Mouse (Mus musculus): ENCODE measurements at regions not wholly inside any gene's neighbourhood (a gene's known extent, or its start where the extent isn't known, plus 50 kb on each side); places are given as distances from the start of the nearest gene placed in this dataset.

DNA sequence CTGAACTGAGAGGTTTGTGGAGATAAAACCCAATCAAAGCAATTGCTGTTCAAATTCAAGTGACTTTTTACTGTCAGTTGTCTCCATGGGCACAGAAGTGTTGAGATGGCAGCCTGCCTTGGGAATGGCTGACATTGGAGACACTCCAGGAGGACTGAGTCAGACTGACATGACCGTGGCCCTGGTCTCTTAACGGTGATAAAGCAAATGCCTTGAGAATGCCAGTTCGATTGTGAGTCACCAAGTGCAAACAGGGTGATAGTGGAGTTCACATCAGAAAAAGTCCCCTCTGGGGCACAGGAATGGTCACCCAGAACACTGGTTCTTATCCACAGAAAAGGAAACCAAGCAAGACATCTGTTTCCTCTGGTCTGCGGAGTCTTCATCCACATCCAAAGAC, 362.8 kb upstream of the Thbs1 start:
- H3K4me3 ChIP-seq (replicated peaks; ENCODE audit: low read length): no peak overlapping the region
- 85% methylated on average over 4 of the region's 4 CpGs for WGBS
- H3K9ac ChIP-seq (ENCODE audit: low read depth, low read length, severe bottlenecking): no peak overlapping the region
- peaks cover 3% of the 10 kb centered on the region; the same call in 1 of the 2 replicates for H3K9me3 ChIP-seq (ENCODE audit: control insufficient read depth, low read length)
- ATAC-seq (ENCODE audit: low FRiP score, low read depth): no peak
- no peaks in the 10 kb centered on the region for H3K4me1 ChIP-seq (ENCODE audit: control insufficient read depth, insufficient read depth, low read length)
- H3K36me3 ChIP-seq (ENCODE audit: control insufficient read depth, insufficient read depth, low read length): no peaks in the 10 kb centered on the region
- TF ChIP-seq POLR2A (IDR thresholded peaks at IDR 0.05; ENCODE audit: borderline replicate concordance, extremely low read depth, insufficient read depth, insufficient read length): no peak
- DNase-seq (ENCODE audit: low spot score): no peak
- no peaks in the 10 kb centered on the region for H3K27me3 ChIP-seq (ENCODE audit: control insufficient read depth, insufficient read depth, low read length)
- no peak overlapping the region for H3K27ac ChIP-seq (replicated peaks; ENCODE audit: low read depth, low read length)
- no peak overlapping the region for H3K4me2 ChIP-seq (replicated peaks; ENCODE audit: low read depth, low read length, severe bottlenecking)

DNA sequence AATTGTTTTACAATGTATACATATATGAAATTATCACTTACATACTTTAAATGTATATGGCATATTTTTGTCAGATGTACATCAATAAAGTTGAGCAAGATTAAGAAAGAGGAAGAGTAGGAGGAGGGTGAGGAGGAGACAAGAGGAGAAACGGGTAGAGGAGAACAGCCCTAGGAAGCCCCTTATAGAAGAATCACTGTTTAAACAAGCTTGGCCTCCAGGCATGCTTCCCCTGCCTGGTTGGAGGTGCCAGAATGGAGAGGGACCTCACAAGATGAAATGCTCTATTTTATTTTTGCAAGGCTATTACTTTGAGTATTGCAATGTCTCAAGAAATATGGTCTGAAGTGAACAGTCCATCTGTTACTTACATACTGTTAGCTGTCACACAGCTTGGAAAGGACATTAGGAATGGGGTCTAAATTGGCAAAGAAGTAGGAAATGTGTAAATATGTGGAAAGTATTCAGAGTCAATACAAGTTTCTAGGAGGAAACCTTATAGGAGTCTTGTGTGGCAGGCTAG, 352.1 kb upstream of the Thbs1 start:
- 0 out of 2 replicates have a peak, but pooled peaks cover 3% of the 10 kb centered on the region for H3K4me1 ChIP-seq (ENCODE audit: control insufficient read depth, insufficient read depth, low read length)
- WGBS: 63% methylated on average over 1 of the region's 1 CpGs
- H3K9me3 ChIP-seq (ENCODE audit: control insufficient read depth, low read length): no peaks in the 10 kb centered on the region
- DNase-seq (ENCODE audit: low spot score) (no peak), ATAC-seq (ENCODE audit: low FRiP score, low read depth) (no peak)
- no peak overlapping the region for H3K9ac ChIP-seq (ENCODE audit: low read depth, low read length, severe bottlenecking)
- H3K27ac ChIP-seq (replicated peaks; ENCODE audit: low read depth, low read length): no peak overlapping the region
- H3K4me2 ChIP-seq (replicated peaks; ENCODE audit: low read depth, low read length, severe bottlenecking): no peak overlapping the region
- no peaks in the 10 kb centered on the region for H3K36me3 ChIP-seq (ENCODE audit: control insufficient read depth, insufficient read depth, low read length)
- no peaks in the 10 kb centered on the region for H3K27me3 ChIP-seq (ENCODE audit: control insufficient read depth, insufficient read depth, low read length)
- H3K4me3 ChIP-seq (replicated peaks; ENCODE audit: low read length): no peak overlapping the region
- no peak for TF ChIP-seq POLR2A (IDR thresholded peaks at IDR 0.05; ENCODE audit: borderline replicate concordance, extremely low read depth, insufficient read depth, insufficient read length)

DNA sequence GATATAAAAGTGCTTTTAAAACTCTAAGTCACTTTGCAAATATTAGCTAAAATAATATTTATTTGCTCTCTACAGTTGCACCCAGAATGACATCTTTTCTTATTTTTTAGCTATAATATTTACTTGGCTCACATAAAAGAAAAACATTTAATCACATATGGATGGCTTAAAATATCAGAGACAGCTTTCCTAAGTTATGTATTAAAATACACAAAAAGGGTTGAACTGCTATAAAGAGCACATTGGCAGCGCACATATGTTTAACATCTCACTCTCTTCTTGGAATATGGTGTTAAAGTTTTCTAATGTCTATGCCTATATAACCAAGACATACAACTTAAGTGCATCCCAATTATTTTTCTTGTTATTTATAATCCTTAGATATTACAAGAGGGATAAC, 348.0 kb upstream of the Thbs1 start:
- Histone ChIP-seq H3K4me2 (replicated peaks; ENCODE audit: low read depth, low read length, severe bottlenecking) (no peak overlapping the region), H3K9ac (ENCODE audit: low read depth, low read length, severe bottlenecking) (no peak overlapping the region), H3K9me3 (ENCODE audit: control insufficient read depth, low read length) (no peaks in the 10 kb centered on the region), H3K4me1 (ENCODE audit: control insufficient read depth, insufficient read depth, low read length) (peaks cover 11% of the 10 kb centered on the region; the same call in 1 of the 2 replicates), H3K4me3 (replicated peaks; ENCODE audit: low read length) (no peak overlapping the region), H3K27ac (replicated peaks; ENCODE audit: low read depth, low read length) (no peak overlapping the region), H3K36me3 (ENCODE audit: control insufficient read depth, insufficient read depth, low read length) (no peaks in the 10 kb centered on the region), H3K27me3 (ENCODE audit: control insufficient read depth, insufficient read depth, low read length) (no peaks in the 10 kb centered on the region)
- WGBS: 73% methylated on average over 1 of the region's 1 CpGs
- no peak for ATAC-seq (ENCODE audit: low FRiP score, low read depth)
- no peak for DNase-seq (ENCODE audit: low spot score)
- no peak for TF ChIP-seq POLR2A (IDR thresholded peaks at IDR 0.05; ENCODE audit: borderline replicate concordance, extremely low read depth, insufficient read depth, insufficient read length)

- Histone ChIP-seq H3K27ac (replicated peaks; ENCODE audit: low read depth, low read length) (no peak overlapping the region), H3K4me2 (replicated peaks; ENCODE audit: low read depth, low read length, severe bottlenecking) (no peak overlapping the region), H3K4me1 (ENCODE audit: control insufficient read depth, insufficient read depth, low read length) (peaks cover 14% of the 10 kb centered on the region; the same call in 1 of the 2 replicates), H3K36me3 (ENCODE audit: control insufficient read depth, insufficient read depth, low read length) (no peaks in the 10 kb centered on the region), H3K9me3 (ENCODE audit: control insufficient read depth, low read length) (no peaks in the 10 kb centered on the region), H3K9ac (ENCODE audit: low read depth, low read length, severe bottlenecking) (no peak overlapping the region), H3K4me3 (replicated peaks; ENCODE audit: low read length) (no peak overlapping the region), H3K27me3 (ENCODE audit: control insufficient read depth, insufficient read depth, low read length) (no peaks in the 10 kb centered on the region)
- DNase-seq (ENCODE audit: low spot score): no peak
- WGBS: 57% methylated on average over 5 of the region's 5 CpGs
- ATAC-seq (ENCODE audit: low FRiP score, low read depth): no peak
- TF ChIP-seq POLR2A (IDR thresholded peaks at IDR 0.05; ENCODE audit: borderline replicate concordance, extremely low read depth, insufficient read depth, insufficient read length): no peak
These were observed 346.1 kb upstream of the Thbs1 start for GRCm38 (mm10) chr2:117765572-117765971.

DNA sequence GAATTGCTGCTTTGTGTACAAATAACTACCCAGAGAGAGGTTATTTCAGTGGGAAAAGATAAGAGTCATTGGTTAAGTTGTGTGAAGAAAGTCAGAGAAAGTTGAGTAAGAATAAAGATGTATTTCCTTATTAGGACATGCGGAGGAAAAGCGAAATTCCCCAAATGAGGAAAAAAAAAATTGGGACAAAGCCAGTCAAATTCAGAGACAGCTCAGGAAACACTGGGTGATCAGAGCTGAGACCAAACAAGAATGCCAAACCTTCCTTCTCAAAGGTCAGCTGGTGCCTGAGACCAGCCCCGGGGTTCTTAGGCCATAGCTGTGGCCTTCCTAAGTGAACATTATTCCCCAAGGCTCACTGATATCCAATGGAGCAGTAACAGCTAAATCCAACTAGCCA, 345.2 kb upstream of the Thbs1 start:
- 84% methylated on average over 3 of the region's 3 CpGs for WGBS
- Histone ChIP-seq H3K9ac (ENCODE audit: low read depth, low read length, severe bottlenecking) (no peak overlapping the region), H3K27me3 (ENCODE audit: control insufficient read depth, insufficient read depth, low read length) (no peaks in the 10 kb centered on the region), H3K9me3 (ENCODE audit: control insufficient read depth, low read length) (no peaks in the 10 kb centered on the region), H3K4me3 (replicated peaks; ENCODE audit: low read length) (no peak overlapping the region), H3K27ac (replicated peaks; ENCODE audit: low read depth, low read length) (no peak overlapping the region), H3K36me3 (ENCODE audit: control insufficient read depth, insufficient read depth, low read length) (no peaks in the 10 kb centered on the region), H3K4me1 (ENCODE audit: control insufficient read depth, insufficient read depth, low read length) (peaks cover 14% of the 10 kb centered on the region; the same call in 1 of the 2 replicates), H3K4me2 (replicated peaks; ENCODE audit: low read depth, low read length, severe bottlenecking) (no peak overlapping the region)
- ATAC-seq (ENCODE audit: low FRiP score, low read depth) (no peak), DNase-seq (ENCODE audit: low spot score) (no peak)
- TF ChIP-seq POLR2A (IDR thresholded peaks at IDR 0.05; ENCODE audit: borderline replicate concordance, extremely low read depth, insufficient read depth, insufficient read length): no peak
